Mouse (Mus musculus) hindbrain, embryonic 15.5 days (tissue): ENCODE results near the gene Krba1. TPM values are rescaled to one million over a fixed set of nuclear protein-coding genes. Genes with fewer than 3 reads are reported as not detected.

Source experiments
- ATAC-seq: fragments of 200-750 bp; cut with Nextera tagmentation; 2 replicates; pipeline ENCODE4 v1.8.0; 2017; ENCODE audit warnings: low read depth, moderate number of reproducible peaks, moderate TSS enrichment; ENCODE audit not compliant: low FRiP score
- H3K27ac ChIP-seq: fragments of 300-500 bp; sonication (generic); replicated peaks from 2 replicates; pipeline ENCODE4 v1.5.1; 2015; ENCODE audit warnings: mild to moderate bottlenecking, inconsistent platforms
- H3K27me3 ChIP-seq: fragments of 300-500 bp; sonication (generic); 2 replicates; pipeline ENCODE4 v1.6.1; 2015; ENCODE audit warnings: control low read depth, inconsistent platforms
- H3K36me3 ChIP-seq: fragments of 300-500 bp; sonication (generic); 2 replicates; pipeline ENCODE4 v1.6.1; 2015; ENCODE audit warnings: control low read depth, inconsistent platforms
- H3K4me1 ChIP-seq: fragments of 300-500 bp; sonication (generic); replicated peaks from 2 replicates; pipeline ENCODE4 v1.6.1; 2015; ENCODE audit warnings: control low read depth, inconsistent platforms
- H3K4me2 ChIP-seq: fragments of 300-500 bp; sonication (generic); 2 replicates; pipeline ENCODE4 v1.6.1; 2015; ENCODE audit warnings: moderate library complexity, mild to moderate bottlenecking, inconsistent platforms
- H3K4me3 ChIP-seq: fragments of 300-500 bp; sonication (generic); 2 replicates; pipeline ENCODE4 v1.5.1; 2015; ENCODE audit warnings: mild to moderate bottlenecking, inconsistent platforms
- H3K9ac ChIP-seq: fragments of 300-500 bp; sonication (generic); 2 replicates; pipeline ENCODE4 v1.6.1; 2015; ENCODE audit warnings: inconsistent platforms
- H3K9me3 ChIP-seq: fragments of 300-500 bp; sonication (generic); 2 replicates; pipeline ENCODE4 v1.6.1; 2016; ENCODE audit warnings: control low read depth, inconsistent platforms
- WGBS: fragments of 180-500 bp; shearing (Covaris S2); methylation state at CpG from one replicate; pipeline ENCODE4 v1.1.7; 2015; 5-methylcytosine and 5-hydroxymethylcytosine counted together
- polyA plus RNA-seq: library from polyadenylated mRNA; unstranded; fragments of >200 nt; fragmentation: Nextera tagmentation; extraction: Ambion mirVana; gene quantifications from 2 replicates; pipeline ENCODE4 v1.2.1, GENCODE M21; 2015

Gene Krba1
- polyA plus RNA-seq, 1 experiment from 2014 or later, result 27.8 TPM

DNA sequence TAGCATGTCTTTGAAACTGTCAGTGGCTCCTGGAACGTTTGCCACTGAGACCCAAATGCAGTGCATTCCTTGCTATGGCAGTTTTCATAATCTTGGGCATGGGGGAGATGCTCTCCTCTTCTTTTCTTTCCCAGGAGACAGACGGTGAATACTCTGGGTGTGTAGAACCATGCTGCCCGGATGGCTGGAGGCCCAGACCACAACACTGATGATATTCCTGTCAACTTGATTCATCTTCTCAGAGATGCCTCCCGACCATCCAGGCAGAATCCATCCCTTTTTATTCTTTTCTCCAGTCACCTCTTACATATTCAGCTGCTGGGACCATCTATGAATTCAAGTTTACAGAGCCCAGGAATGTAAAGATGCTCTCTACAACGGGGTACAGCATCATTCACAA lies 35.4 kb downstream of the Krba1 start:
- 70% methylated on average over 5 of the region's 5 CpGs for WGBS

DNA sequence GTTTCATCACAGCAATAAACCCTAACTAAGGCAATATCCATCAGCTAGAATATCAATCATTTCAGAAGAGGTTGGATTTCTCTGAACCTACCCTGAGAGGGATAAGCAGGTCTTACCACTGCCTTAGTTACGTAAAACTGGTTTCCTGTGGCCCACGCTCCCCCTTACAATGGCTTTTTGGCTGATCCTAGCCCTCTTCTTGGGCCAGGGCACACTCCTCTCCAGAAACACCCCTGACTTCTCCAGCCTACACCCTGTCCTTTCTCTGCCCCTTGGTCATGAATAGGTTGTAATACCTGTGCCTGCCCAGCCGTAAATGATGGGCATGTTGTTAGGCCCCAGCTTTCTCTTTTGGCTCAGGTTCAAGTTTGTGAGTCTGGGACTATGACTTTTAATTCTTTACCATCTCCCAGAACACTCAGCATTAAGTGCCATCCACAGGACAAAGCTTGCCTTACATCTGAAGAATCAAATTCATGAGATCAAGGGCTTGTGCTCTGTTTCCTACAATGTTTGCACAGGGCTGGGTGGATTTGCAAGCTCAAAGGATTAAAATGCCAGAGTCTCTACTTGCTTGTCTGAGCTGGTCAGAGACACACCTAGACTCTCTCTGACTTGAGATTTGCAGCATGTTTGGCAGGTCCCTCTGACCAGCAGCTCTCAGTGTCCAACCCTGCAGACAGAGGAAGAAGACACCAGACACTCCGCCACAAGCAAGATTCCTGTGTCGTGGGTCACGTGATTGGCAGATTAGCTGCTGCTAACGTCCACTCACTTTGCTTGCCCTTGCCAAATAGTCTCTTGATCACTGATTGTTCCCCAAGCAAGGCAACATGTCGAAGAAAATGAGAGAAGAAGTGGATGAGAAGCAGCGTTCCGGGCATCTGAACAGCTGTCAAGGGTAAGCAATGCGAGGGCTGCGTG lies 37.8 kb downstream of the Krba1 start:
- ATAC-seq, result no peak
- 0 out of 2 replicates have a peak, but pooled peaks cover 7% of the 10 kb centered on the region for H3K4me1 ChIP-seq
- peaks cover 9% of the 10 kb centered on the region for H3K27me3 ChIP-seq
- H3K9ac ChIP-seq, result no peak overlapping the region
- no peak overlapping the region for H3K4me2 ChIP-seq
- H3K9me3 ChIP-seq, result no peaks in the 10 kb centered on the region
- no peak overlapping the region for H3K4me3 ChIP-seq
- H3K36me3 ChIP-seq, result peaks cover 2% of the 10 kb centered on the region; the same call in 1 of the 2 replicates
- 69% methylated on average over 12 of the region's 12 CpGs for WGBS
- H3K27ac ChIP-seq, result no peak overlapping the region

More for the DNA sequence above, 35.4 kb downstream of the Krba1 start:
- H3K9me3 ChIP-seq, result no peaks in the 10 kb centered on the region
- no peaks in the 10 kb centered on the region for H3K36me3 ChIP-seq
- no peak for ATAC-seq
- no peak overlapping the region for H3K4me3 ChIP-seq
- no peak overlapping the region for H3K9ac ChIP-seq
- no peak overlapping the region for H3K4me2 ChIP-seq
- no peaks in the 10 kb centered on the region for H3K4me1 ChIP-seq
- H3K27ac ChIP-seq, result no peak overlapping the region
- H3K27me3 ChIP-seq, result no peaks in the 10 kb centered on the region

DNA sequence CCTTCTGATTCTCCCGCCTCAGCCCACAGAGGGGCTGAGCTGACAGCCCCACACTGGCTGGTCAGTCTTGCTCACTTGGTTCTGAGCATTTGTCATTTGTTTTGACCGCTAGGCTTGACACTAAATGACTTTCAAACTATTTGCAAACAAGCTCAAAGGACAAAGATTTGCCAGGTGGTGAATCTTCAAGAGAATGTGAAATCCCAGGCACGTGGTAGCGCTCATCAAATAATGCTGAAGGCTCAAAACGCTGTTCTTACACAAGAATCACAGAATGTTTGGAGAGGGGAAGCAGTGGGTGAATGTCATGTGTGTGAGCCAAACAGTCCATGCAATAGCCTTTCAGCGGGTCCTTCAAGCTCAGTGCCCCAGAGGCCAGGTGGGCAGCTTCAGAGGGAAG lies 39.3 kb downstream of the Krba1 start:
- ATAC-seq, result no peak
- no peak overlapping the region for H3K4me3 ChIP-seq
- H3K4me2 ChIP-seq, result no peak overlapping the region
- no peak overlapping the region for H3K9ac ChIP-seq
- no peak overlapping the region for H3K27ac ChIP-seq
- peaks cover 12% of the 10 kb centered on the region for H3K27me3 ChIP-seq
- H3K9me3 ChIP-seq, result no peaks in the 10 kb centered on the region
- 67% methylated on average over 6 of the region's 6 CpGs for WGBS
- H3K36me3 ChIP-seq, result peaks cover 7% of the 10 kb centered on the region; the same call in 1 of the 2 replicates
- H3K4me1 ChIP-seq, result peaks cover 21% of the 10 kb centered on the region

DNA sequence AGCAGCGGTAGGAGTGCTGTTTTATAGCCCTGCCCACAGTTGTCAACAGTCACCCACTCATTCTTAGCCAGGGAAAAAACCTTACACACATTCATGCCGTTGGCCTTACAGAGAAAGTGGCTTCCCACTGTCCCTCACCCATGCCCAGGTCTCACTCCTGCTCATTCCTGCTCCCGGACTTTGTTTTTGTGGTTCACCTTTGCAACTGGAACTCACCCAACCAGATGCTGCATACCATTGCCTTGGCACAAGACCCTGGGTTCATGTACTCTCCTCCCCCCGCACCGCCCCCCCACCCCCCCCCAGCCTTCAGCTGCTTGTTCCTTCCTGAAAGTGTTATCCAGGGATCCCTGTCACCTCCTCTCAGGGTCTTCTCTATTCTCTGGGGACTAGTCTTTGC lies 39.7 kb downstream of the Krba1 start:
- no peaks in the 10 kb centered on the region for H3K9me3 ChIP-seq
- peaks cover 7% of the 10 kb centered on the region; the same call in 1 of the 2 replicates for H3K36me3 ChIP-seq
- 60% methylated on average over 5 of the region's 5 CpGs for WGBS
- no peak overlapping the region for H3K9ac ChIP-seq
- no peak overlapping the region for H3K4me3 ChIP-seq
- no peak overlapping the region for H3K27ac ChIP-seq
- no peak overlapping the region for H3K4me2 ChIP-seq
- peaks cover 21% of the 10 kb centered on the region for H3K4me1 ChIP-seq
- peaks cover 16% of the 10 kb centered on the region for H3K27me3 ChIP-seq
- ATAC-seq, result no peak

DNA sequence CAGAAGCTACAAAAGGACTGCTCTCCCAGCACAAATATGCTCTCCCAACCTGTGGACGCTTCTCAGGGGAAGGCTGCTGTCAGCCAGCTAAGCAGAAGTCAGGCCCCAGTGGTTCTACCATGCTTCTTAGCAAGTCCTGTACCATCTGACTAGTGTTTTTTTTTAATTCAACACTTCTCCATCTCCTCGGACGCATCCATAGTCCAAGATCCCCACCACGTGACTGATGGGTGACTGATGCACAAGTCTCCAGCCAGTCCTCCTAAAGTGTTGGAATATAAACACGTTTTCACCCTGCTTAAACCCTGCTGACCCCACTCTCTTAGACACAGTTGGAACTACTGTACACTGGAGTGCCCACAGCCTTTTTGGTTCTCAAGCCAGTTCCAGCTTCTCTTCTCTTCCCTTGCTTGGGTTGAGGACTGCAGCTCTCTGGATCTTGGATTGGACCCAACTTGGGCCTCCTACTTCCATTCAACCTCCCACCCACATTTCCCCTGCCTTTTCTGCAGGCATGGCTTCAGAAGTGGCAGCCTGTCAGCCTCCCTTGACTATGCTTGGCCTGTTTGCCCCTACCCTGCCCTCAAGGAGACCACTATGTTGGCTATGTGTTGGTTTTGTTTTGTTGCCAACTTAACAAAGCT lies 40.4 kb downstream of the Krba1 start:
- Histone ChIP-seq H3K27ac (no peak overlapping the region), H3K4me3 (no peak overlapping the region), H3K9ac (no peak overlapping the region), H3K4me2 (no peak overlapping the region), H3K27me3 (peaks cover 19% of the 10 kb centered on the region), H3K4me1 (peaks cover 21% of the 10 kb centered on the region), H3K36me3 (peaks cover 7% of the 10 kb centered on the region; the same call in 1 of the 2 replicates), H3K9me3 (no peaks in the 10 kb centered on the region)
- ATAC-seq, result no peak
- 83% methylated on average over 5 of the region's 5 CpGs for WGBS

DNA sequence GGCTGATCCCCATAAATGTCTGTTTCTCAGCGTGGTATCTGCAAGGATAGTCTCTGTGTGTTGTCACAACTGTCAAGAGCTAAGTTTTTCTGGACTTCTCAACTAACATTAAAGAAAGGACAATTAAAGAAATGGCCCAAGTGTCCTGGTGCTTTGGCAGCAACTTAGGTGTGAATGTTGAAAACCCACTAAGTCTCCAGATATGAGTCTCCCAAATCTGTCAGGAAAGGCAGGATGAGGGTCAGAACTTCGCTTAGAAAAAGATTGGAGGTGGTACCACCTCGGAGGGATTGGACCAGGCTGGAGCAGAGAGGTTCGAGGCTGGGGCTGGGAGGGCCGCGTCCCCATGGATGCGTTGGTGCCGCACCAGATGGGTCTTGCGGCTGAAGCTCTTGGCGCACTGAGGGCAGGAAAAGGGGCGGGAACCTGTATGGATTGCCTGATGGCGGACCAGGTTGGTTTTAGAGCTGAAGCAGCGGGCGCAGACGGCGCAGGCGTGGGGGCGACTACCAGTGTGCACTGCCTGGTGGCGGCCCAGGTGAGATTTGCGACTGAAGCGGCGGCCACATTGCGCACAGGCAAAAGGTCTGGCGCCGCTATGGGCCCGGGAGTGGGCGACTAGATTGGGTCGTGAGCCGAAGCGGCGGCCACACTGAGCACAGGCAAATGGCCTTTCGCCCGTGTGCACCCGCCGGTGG lies 42.4 kb downstream of the Krba1 start:
- Histone ChIP-seq H3K4me2 (peak overlapping the region; percentile 39; the same call in 1 of the 2 replicates), H3K4me3 (peak overlapping the region; percentile 6; the same call in 1 of the 2 replicates), H3K36me3 (peaks cover 22% of the 10 kb centered on the region), H3K27ac (no peak overlapping the region), H3K27me3 (peaks cover 25% of the 10 kb centered on the region), H3K9me3 (no peaks in the 10 kb centered on the region), H3K9ac (no peak overlapping the region), H3K4me1 (peaks cover 21% of the 10 kb centered on the region)
- 44% methylated on average over 35 of the region's 35 CpGs for WGBS
- ATAC-seq, result no peak

DNA sequence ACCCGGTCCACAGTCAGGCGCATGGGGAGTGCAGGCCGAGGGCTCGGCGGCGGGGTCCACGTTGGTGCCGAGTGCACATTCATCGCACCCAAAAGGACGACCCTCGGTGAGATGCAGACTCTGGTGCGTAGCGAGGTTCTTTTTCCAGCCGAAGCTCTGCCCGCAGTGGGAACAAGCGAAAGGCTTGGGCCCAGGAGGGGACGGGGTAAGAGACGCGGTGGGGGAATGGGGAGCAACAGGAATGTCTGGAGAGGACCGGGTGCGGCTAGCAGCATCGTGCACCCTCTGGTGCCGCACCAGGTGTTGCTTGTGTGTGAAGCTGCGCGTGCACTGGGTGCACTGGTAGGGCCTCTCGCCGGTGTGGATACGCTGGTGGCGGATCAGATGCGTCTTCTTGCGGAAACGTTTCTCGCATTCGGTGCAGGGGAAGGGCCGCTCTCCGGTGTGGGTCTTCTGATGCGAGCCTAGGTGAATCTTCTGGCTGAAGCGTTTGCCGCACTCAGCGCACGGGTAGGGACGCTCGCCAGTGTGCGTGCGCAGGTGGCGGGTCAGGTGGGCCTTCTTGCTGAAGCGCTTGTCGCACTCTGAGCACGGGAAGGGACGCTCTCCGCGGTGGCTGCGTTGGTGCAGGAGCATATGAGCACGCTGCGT lies 43.2 kb downstream of the Krba1 start:
- peak overlapping the region; percentile 39 for H3K4me2 ChIP-seq
- H3K27ac ChIP-seq, result no peak overlapping the region
- H3K27me3 ChIP-seq, result peaks cover 25% of the 10 kb centered on the region
- WGBS, result 22% methylated on average over 55 of the region's 55 CpGs
- ATAC-seq, result peak; percentile 14; the same call in 1 of the 2 replicates
- H3K36me3 ChIP-seq, result peaks cover 22% of the 10 kb centered on the region
- peaks cover 27% of the 10 kb centered on the region for H3K4me1 ChIP-seq
- H3K9me3 ChIP-seq, result no peaks in the 10 kb centered on the region
- peak overlapping the region; percentile 6 for H3K4me3 ChIP-seq
- H3K9ac ChIP-seq, result no peak overlapping the region

DNA sequence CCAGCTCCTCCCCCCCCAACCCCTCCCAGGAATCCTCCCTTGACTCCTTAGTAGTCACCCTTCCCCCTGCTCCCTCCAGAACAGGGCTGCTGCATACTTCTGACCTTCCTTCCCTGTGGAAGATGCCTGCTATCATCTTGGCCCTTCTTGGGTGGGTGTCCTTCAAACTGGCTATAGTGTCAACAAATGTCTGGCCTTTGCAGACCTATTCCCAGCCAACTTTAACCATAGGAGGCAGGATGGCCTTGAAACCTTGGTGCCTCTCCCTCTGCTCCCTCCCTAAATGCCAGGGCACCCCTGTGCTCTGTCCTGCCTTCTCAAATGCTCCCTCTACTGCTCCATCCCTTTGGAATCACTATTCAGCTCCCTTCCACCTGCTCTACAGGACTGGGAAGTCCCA lies 44.3 kb downstream of the Krba1 start:
- Histone ChIP-seq H3K27me3 (peaks cover 25% of the 10 kb centered on the region), H3K4me3 (no peak overlapping the region), H3K9ac (no peak overlapping the region), H3K27ac (no peak overlapping the region), H3K9me3 (no peaks in the 10 kb centered on the region), H3K36me3 (peaks cover 22% of the 10 kb centered on the region), H3K4me1 (peaks cover 31% of the 10 kb centered on the region), H3K4me2 (no peak overlapping the region)
- no peak for ATAC-seq

DNA sequence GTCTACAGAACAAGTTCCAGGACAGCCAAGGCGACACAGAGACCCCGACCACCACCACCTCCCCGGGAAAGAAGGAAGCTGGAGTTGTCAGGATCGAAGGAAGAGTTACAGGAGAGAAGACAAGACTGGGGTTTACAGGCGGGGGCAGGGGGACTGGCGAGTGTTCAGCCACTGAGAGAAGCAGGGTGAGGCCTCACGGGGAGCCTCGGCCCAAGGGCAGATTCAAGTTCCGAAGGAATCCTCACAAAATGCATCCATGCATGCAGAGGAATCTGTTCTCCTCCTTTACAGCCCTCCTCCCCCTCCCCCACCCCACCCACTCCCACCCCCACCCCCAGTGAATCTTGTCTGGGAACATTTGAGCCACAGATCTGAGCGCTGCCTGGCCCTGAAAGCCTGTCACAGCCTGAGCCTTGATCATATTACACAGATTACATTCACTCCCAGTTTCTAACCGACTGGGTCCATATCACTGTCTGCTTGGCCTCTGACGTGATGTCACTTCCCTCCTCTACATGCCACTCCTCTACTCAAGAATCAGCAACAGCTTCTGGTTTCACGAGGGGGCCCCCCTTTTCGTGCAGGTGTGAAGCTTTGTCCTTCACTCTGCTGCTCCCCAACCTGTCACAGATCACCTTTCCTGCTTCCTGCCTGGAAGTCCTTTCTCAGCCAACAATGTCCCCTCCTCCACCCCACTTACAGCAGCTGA lies 45.1 kb downstream of the Krba1 start:
- 46% methylated on average over 14 of the region's 14 CpGs for WGBS
- no peak overlapping the region for H3K4me3 ChIP-seq
- H3K4me2 ChIP-seq, result no peak overlapping the region
- no peak for ATAC-seq
- H3K27me3 ChIP-seq, result peaks cover 25% of the 10 kb centered on the region
- H3K27ac ChIP-seq, result no peak overlapping the region
- peaks cover 31% of the 10 kb centered on the region for H3K4me1 ChIP-seq
- peaks cover 22% of the 10 kb centered on the region for H3K36me3 ChIP-seq
- H3K9me3 ChIP-seq, result no peaks in the 10 kb centered on the region
- H3K9ac ChIP-seq, result no peak overlapping the region

DNA sequence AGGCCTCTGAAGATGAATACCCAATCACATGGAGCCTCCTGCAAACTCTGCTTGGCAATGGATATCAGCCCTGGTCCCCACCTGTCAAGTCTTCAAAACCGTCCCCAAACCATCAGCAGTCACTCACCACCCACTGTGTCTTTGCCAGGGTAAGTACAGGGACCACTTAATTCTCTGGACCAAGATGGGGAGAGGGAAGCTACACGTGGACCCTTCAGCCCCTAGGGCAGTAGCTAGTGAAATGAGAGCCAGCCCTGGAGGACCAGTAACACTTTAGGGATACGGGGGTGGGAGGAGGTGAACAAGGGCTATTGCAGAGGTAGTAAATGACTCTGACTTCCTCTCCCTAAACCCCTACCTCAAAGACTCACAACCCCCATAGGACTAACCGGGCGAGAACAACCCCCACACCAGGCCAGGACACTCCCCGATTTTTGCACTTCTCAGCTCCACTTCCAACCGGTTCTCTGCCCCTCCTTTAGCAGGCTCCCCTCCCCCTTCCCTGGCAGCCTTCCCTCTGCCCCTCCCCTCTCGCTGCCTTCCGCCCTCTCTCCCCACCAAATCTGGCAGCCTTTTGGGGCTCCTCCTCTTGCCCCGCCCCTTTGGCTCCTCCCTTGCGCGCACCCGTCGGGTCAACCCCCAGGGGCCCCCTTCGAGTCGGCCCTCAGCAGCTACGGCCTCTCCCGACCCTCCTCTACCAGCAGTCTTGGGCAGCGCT lies 48.4 kb downstream of the Krba1 start:
- ATAC-seq, result peak; percentile 79
- peak overlapping the region; percentile 87 for H3K27ac ChIP-seq
- 2% methylated on average over 18 of the region's 19 CpGs for WGBS
- peak overlapping the region; percentile 44 for H3K9ac ChIP-seq
- H3K4me1 ChIP-seq, result peaks cover 27% of the 10 kb centered on the region
- peaks cover 16% of the 10 kb centered on the region; the same call in 1 of the 2 replicates for H3K27me3 ChIP-seq
- peaks cover 15% of the 10 kb centered on the region for H3K36me3 ChIP-seq
- peak overlapping the region; percentile 70 for H3K4me3 ChIP-seq
- no peaks in the 10 kb centered on the region for H3K9me3 ChIP-seq
- H3K4me2 ChIP-seq, result peak overlapping the region; percentile 93
